Mouse (Mus musculus) kidney, adult 10 weeks (tissue): ENCODE results near the gene Mrps25. TPM values are rescaled to one million over a fixed set of nuclear protein-coding genes. Genes with fewer than 3 reads are reported as not detected.

Source experiments
- polyA plus RNA-seq: library from polyadenylated mRNA; stranded (reverse); fragments of 350-450 nt; fragmentation: Illumina TruSeq; extraction: RNeasy Lipid Tissue Mini Kit (QIAGEN cat#74804); gene quantifications from one replicate; pipeline ENCODE4 v1.2.3, GENCODE M21; 2014; ENCODE audit warnings: low read depth, low replicate concordance

Mrps25 gene
- 17.5 TPM for polyA plus RNA-seq

GRCm38 (mm10) chr6:92183621-92184131 is at the start of gene Mrps25:
Mrps25 (minus strand) TSS chr6:92184033.

GRCm38 (mm10) chr6:92214773-92215449 is 31.1 kb upstream of the Mrps25 start, which contains the start of gene Rbsn:
Rbsn (minus strand) TSS chr6:92214925.

Other genes starting within 250 kb of the Mrps25 start
- 9.7 TPM for gene Fgd5, start 205.2 kb downstream of the Mrps25 start, polyA plus RNA-seq
- gene Nr2c2, start 92.6 kb downstream of the Mrps25 start, polyA plus RNA-seq: 30.8 TPM
- gene Rbsn, start 30.9 kb upstream of the Mrps25 start, polyA plus RNA-seq: 19.4 TPM
- gene Trh, start 60.6 kb upstream of the Mrps25 start, polyA plus RNA-seq: not detected